Mouse (Mus musculus) thymus, postnatal 14 days (tissue): ENCODE results near the gene Tceal9.

Source experiments
- DNase-seq: peaks from one replicate; pipeline ENCODE4 v3.0.0; 2021

Gene Tceal9

GRCm38 (mm10) chrX:136274542-136274941, 29.7 kb downstream of the Tceal9 start:
- DNase-seq, result no peak

GRCm38 (mm10) chrX:136275386-136275785, 30.5 kb downstream of the Tceal9 start:
- no peak for DNase-seq

- DNase-seq, result no peak
Observed at GRCm38 (mm10) chrX:136277577-136277976, 32.7 kb downstream of the Tceal9 start.

GRCm38 (mm10) chrX:136278401-136278800, 33.5 kb downstream of the Tceal9 start:
- no peak for DNase-seq

GRCm38 (mm10) chrX:136279410-136279809, 34.5 kb downstream of the Tceal9 start:
- DNase-seq, result no peak

GRCm38 (mm10) chrX:136290817-136291281, 46.0 kb downstream of the Tceal9 start:
- no peak for DNase-seq
